Mouse (Mus musculus) C2C12 (cell line): ENCODE results near the gene Oaf.
A peak's percentile ranks its signal among the peaks of the same experiment; 100 is the strongest.

Experiments used
- CTCF ChIP-seq: IDR thresholded peaks from one replicate; pipeline ENCODE4 v1.5.1; 2011; ENCODE audit not compliant: control insufficient read depth, insufficient read depth, insufficient read length
- FOSL1 ChIP-seq: IDR thresholded peaks from one replicate; pipeline ENCODE4 v1.8.0; 2011; ENCODE audit warnings: mild to moderate bottlenecking, low read length; ENCODE audit not compliant: poor library complexity, insufficient read depth, severe bottlenecking
- MYOD1 ChIP-seq: IDR thresholded peaks from one replicate; pipeline ENCODE4 v1.6.1; 2011; ENCODE audit warnings: low read depth; ENCODE audit not compliant: control insufficient read depth, insufficient read length

DNA sequence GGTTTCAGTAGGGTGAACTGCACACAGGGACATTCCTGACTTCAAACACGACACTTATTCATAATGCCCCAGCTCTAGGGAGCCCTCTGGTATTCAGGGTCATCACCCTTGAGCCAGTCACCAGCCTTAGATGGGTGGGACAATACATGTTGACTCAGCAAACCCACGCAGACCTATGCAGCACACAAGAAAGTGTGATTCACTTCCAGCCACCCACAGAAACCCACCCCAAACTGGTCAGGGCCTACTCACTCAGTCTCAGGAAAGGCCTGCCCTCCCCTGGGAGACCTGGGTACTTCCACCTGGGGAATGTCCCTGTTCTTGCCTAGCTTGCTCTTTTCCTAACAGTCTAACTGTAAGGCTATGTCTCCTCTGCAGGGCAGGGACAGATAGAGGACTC is 22.2 kb upstream of the Oaf start:
- peak; percentile 18 for TF ChIP-seq CTCF
- peak; percentile 34 for TF ChIP-seq FOSL1
- no peak for TF ChIP-seq MYOD1
